Mouse (Mus musculus) myocyte (in vitro differentiated cells): ENCODE measurements around the gene Tdrd3. TPM values are rescaled to one million over a fixed set of nuclear protein-coding genes. Genes with fewer than 3 reads are reported as not detected.

ENCODE experiments used
- H3K27me3 ChIP-seq: one replicate; pipeline ENCODE4 v1.6.1; 2011; ENCODE audit not compliant: control insufficient read depth, insufficient read depth, insufficient read length
- H3K36me3 ChIP-seq: one replicate; pipeline ENCODE4 v1.6.1; 2011; ENCODE audit not compliant: control insufficient read depth, insufficient read depth
- H3K4me2 ChIP-seq: one replicate; pipeline ENCODE4 v1.6.1; 2011; ENCODE audit warnings: low read depth, control low read depth
- H3K4me3 ChIP-seq: one replicate; pipeline ENCODE4 v1.5.1; 2011; ENCODE audit warnings: mild to moderate bottlenecking, control low read depth, moderate library complexity
- H3K79me2 ChIP-seq: one replicate; pipeline ENCODE4 v1.6.1; 2011; ENCODE audit not compliant: control insufficient read depth, insufficient read depth
- H3ac ChIP-seq: one replicate; pipeline ENCODE4 v1.6.1; 2011; ENCODE audit not compliant: control insufficient read depth, insufficient read length
- CEBPB ChIP-seq: IDR thresholded peaks from 2 replicates; pipeline ENCODE4 v1.6.1; 2011; ENCODE audit warnings: mild to moderate bottlenecking, moderate library complexity; ENCODE audit not compliant: poor library complexity, insufficient read depth, severe bottlenecking
- E2F4 ChIP-seq: IDR thresholded peaks from one replicate; pipeline ENCODE4 v1.6.1; 2011; ENCODE audit warnings: mild to moderate bottlenecking, control low read depth, moderate library complexity; ENCODE audit not compliant: insufficient read depth
- MAX ChIP-seq: IDR thresholded peaks from one replicate; pipeline ENCODE4 v1.6.1; 2011; ENCODE audit warnings: low read depth, mild to moderate bottlenecking, control low read depth
- MYOD1 ChIP-seq, 3 experiments: IDR thresholded peaks; one replicate each; pipeline ENCODE4 v1.6.1; 2011; ENCODE audit warnings: control low read depth in 2 of 3, low read depth in 2 of 3, mild to moderate bottlenecking in 2 of 3, moderate library complexity in 1 of 3; ENCODE audit not compliant: insufficient read length in 2 of 3, control insufficient read depth in 1 of 3
- MYOG ChIP-seq, 3 experiments: IDR thresholded peaks; one replicate each; pipeline ENCODE4 v1.6.1; 2011; ENCODE audit warnings: control low read depth in 2 of 3, low read depth in 2 of 3, mild to moderate bottlenecking in 2 of 3; ENCODE audit not compliant: insufficient read length in 2 of 3, control insufficient read depth in 1 of 3, insufficient read depth in 1 of 3
- POLR2A ChIP-seq: IDR thresholded peaks from one replicate; pipeline ENCODE4 v1.6.1; 2011; ENCODE audit warnings: low read depth, mild to moderate bottlenecking, control low read depth, moderate library complexity; ENCODE audit not compliant: insufficient read length
- POLR2AphosphoS2 ChIP-seq: IDR thresholded peaks from one replicate; pipeline ENCODE4 v1.6.1; 2011; ENCODE audit warnings: low read depth, control low read depth; ENCODE audit not compliant: insufficient read length
- REST ChIP-seq: IDR thresholded peaks from one replicate; pipeline ENCODE4 v1.6.1; 2011; ENCODE audit warnings: mild to moderate bottlenecking, control low read depth, moderate library complexity; ENCODE audit not compliant: insufficient read depth, insufficient read length
- SRF ChIP-seq: IDR thresholded peaks from one replicate; pipeline ENCODE4 v1.6.1; 2011; ENCODE audit warnings: low read depth; ENCODE audit not compliant: control insufficient read depth, insufficient read length
- TCF12 ChIP-seq: IDR thresholded peaks from one replicate; pipeline ENCODE4 v1.6.1; 2011; ENCODE audit warnings: mild to moderate bottlenecking, control low read depth; ENCODE audit not compliant: poor library complexity, insufficient read depth, severe bottlenecking
- TCF3 ChIP-seq: IDR thresholded peaks from one replicate; pipeline ENCODE4 v1.6.1; 2011; ENCODE audit warnings: low read depth, control low read depth; ENCODE audit not compliant: insufficient read length
- USF1 ChIP-seq: IDR thresholded peaks from one replicate; pipeline ENCODE4 v1.6.1; 2011; ENCODE audit warnings: low read depth, mild to moderate bottlenecking, control low read depth, moderate library complexity
- polyA plus RNA-seq: library from polyadenylated mRNA; unstranded; fragments of >200 nt; fragmentation: generic; extraction: Trizol; gene quantifications from one replicate; pipeline ENCODE4 v1.2.1, GENCODE M21; 2012; ENCODE audit warnings: missing spikeins

Gene Tdrd3
- polyA plus RNA-seq, 1 experiment = 5.1 TPM

- H3K4me3 ChIP-seq = no peak overlapping the region
- no peak overlapping the region for H3ac ChIP-seq
- H3K79me2 ChIP-seq = no peaks in the 10 kb centered on the region
- no peak for TF ChIP-seq CEBPB
- no peak for TF ChIP-seq POLR2A
- TF ChIP-seq E2F4 = no peak
- no peak for TF ChIP-seq POLR2AphosphoS2
- TF ChIP-seq REST = no peak
- TF ChIP-seq SRF = no peak
- no peak for TF ChIP-seq TCF12
- no peak for TF ChIP-seq MYOG (IDR thresholded peaks at IDR 0.05; ENCODE audit: control insufficient read depth in 1 of 3, insufficient read depth in 1 of 3, insufficient read length in 2 of 3, low read depth in 2 of 3)
- no peak for TF ChIP-seq USF1
- TF ChIP-seq MAX = no peak
- no peak for TF ChIP-seq TCF3
- no peak for TF ChIP-seq MYOD1 (IDR thresholded peaks at IDR 0.05; ENCODE audit: control insufficient read depth in 1 of 3, insufficient read length in 2 of 3, low read depth in 2 of 3)
- H3K4me2 ChIP-seq = no peak overlapping the region
- peaks cover 4% of the 10 kb centered on the region for H3K36me3 ChIP-seq
- H3K27me3 ChIP-seq = no peaks in the 10 kb centered on the region
These were observed 98.8 kb downstream of the Tdrd3 start for GRCm38 (mm10) chr14:87515281-87515680.

GRCm38 (mm10) chr14:87517381-87517780 is 100.9 kb downstream of the Tdrd3 start:
- no peak overlapping the region for H3K4me2 ChIP-seq
- TF ChIP-seq E2F4 (no peak), USF1 (no peak), POLR2AphosphoS2 (no peak), CEBPB (no peak), POLR2A (no peak), SRF (no peak), REST (no peak)

GRCm38 (mm10) chr14:87531847-87532246 is 115.4 kb downstream of the Tdrd3 start:
- Histone ChIP-seq H3K4me3 (no peak overlapping the region), H3K27me3 (no peaks in the 10 kb centered on the region), H3K36me3 (peaks cover 7% of the 10 kb centered on the region), H3K79me2 (no peaks in the 10 kb centered on the region), H3K4me2 (no peak overlapping the region), H3ac (no peak overlapping the region)
- TF ChIP-seq SRF (no peak), REST (no peak), TCF3 (no peak), MYOD1 (IDR thresholded peaks at IDR 0.05; ENCODE audit: control insufficient read depth in 1 of 3, insufficient read length in 2 of 3, low read depth in 2 of 3) (no peak), MAX (no peak), CEBPB (no peak), TCF12 (no peak), E2F4 (no peak), USF1 (no peak), POLR2AphosphoS2 (no peak), MYOG (IDR thresholded peaks at IDR 0.05; ENCODE audit: control insufficient read depth in 1 of 3, insufficient read depth in 1 of 3, insufficient read length in 2 of 3, low read depth in 2 of 3) (no peak), POLR2A (no peak)

More at GRCm38 (mm10) chr14:87517381-87517780, 100.9 kb downstream of the Tdrd3 start:
- H3K4me3 ChIP-seq = no peak overlapping the region
- H3K27me3 ChIP-seq = no peaks in the 10 kb centered on the region
- H3K79me2 ChIP-seq = no peaks in the 10 kb centered on the region
- peaks cover 4% of the 10 kb centered on the region for H3K36me3 ChIP-seq
- no peak overlapping the region for H3ac ChIP-seq

GRCm38 (mm10) chr14:87537127-87537819 is 120.8 kb downstream of the Tdrd3 start:
- no peak overlapping the region for H3ac ChIP-seq
- no peak overlapping the region for H3K4me2 ChIP-seq
- no peaks in the 10 kb centered on the region for H3K27me3 ChIP-seq
- H3K79me2 ChIP-seq = no peaks in the 10 kb centered on the region
- no peak for TF ChIP-seq TCF12
- no peak for TF ChIP-seq USF1
- no peak for TF ChIP-seq MYOG (IDR thresholded peaks at IDR 0.05; ENCODE audit: control insufficient read depth in 1 of 3, insufficient read depth in 1 of 3, insufficient read length in 2 of 3, low read depth in 2 of 3)
- no peak for TF ChIP-seq E2F4
- no peak for TF ChIP-seq MAX
- no peak for TF ChIP-seq REST
- no peak for TF ChIP-seq POLR2A
- TF ChIP-seq SRF = no peak
- TF ChIP-seq POLR2AphosphoS2 = no peak
- TF ChIP-seq MYOD1 (IDR thresholded peaks at IDR 0.05; ENCODE audit: control insufficient read depth in 1 of 3, insufficient read length in 2 of 3, low read depth in 2 of 3) = no peak
- TF ChIP-seq TCF3 = no peak
- TF ChIP-seq CEBPB = no peak
- H3K4me3 ChIP-seq = no peak overlapping the region
- peaks cover 7% of the 10 kb centered on the region for H3K36me3 ChIP-seq

GRCm38 (mm10) chr14:87549986-87550385 is 133.5 kb downstream of the Tdrd3 start:
- peaks cover 5% of the 10 kb centered on the region for H3K36me3 ChIP-seq
- no peaks in the 10 kb centered on the region for H3K27me3 ChIP-seq
- TF ChIP-seq CEBPB (no peak), MYOG (IDR thresholded peaks at IDR 0.05; ENCODE audit: control insufficient read depth in 1 of 3, insufficient read depth in 1 of 3, insufficient read length in 2 of 3, low read depth in 2 of 3) (no peak), POLR2AphosphoS2 (no peak), USF1 (no peak), REST (no peak), TCF3 (no peak), SRF (no peak), MAX (no peak), POLR2A (no peak)
- H3K4me3 ChIP-seq = no peak overlapping the region
- H3K79me2 ChIP-seq = no peaks in the 10 kb centered on the region
- H3K4me2 ChIP-seq = no peak overlapping the region
- H3ac ChIP-seq = no peak overlapping the region
